Mouse (Mus musculus): ENCODE measurements around the gene Gm49353. TPM values are rescaled to one million over a fixed set of nuclear protein-coding genes. Genes with fewer than 3 reads are reported as not detected.

The Gm49353 gene
- total RNA-seq (2021), result not detected
- long read RNA-seq, experiment 1, result 0 reads
- long read RNA-seq, experiment 2, result 0 reads

GRCm38 (mm10) chr10:29198642-29199041 lies at the start of gene Gm49353:
Gene Gm49353 (plus strand): TSS chr10:29198954.
- DNase-seq (ENCODE audit: low spot score), result no peak

GRCm38 (mm10) chr10:29155304-29155703 lies 43.5 kb upstream of the Gm49353 start:
- no peak for DNase-seq (ENCODE audit: low spot score)

GRCm38 (mm10) chr10:29161664-29162063 lies 37.1 kb upstream of the Gm49353 start:
- DNase-seq (ENCODE audit: low spot score), result no peak

- no peak for DNase-seq (ENCODE audit: low spot score)
These were observed 25.0 kb upstream of the Gm49353 start for GRCm38 (mm10) chr10:29173778-29174177.

- DNase-seq (ENCODE audit: low spot score), result no peak
These were observed 23.1 kb upstream of the Gm49353 start for GRCm38 (mm10) chr10:29175656-29176055.

GRCm38 (mm10) chr10:29176881-29177280 lies 21.9 kb upstream of the Gm49353 start:
- no peak for DNase-seq (ENCODE audit: low spot score)

- DNase-seq (ENCODE audit: low spot score), result no peak
These were observed 20.8 kb upstream of the Gm49353 start for GRCm38 (mm10) chr10:29178003-29178402.

GRCm38 (mm10) chr10:29180210-29180609 lies 18.5 kb upstream of the Gm49353 start:
- DNase-seq (ENCODE audit: low spot score), result no peak

GRCm38 (mm10) chr10:29181046-29181445 lies 17.7 kb upstream of the Gm49353 start:
- DNase-seq (ENCODE audit: low spot score), result no peak

GRCm38 (mm10) chr10:29193769-29194168 lies 5.0 kb upstream of the Gm49353 start:
- no peak for DNase-seq (ENCODE audit: low spot score)

- DNase-seq (ENCODE audit: low spot score), result no peak
These were observed 1.9 kb upstream of the Gm49353 start for GRCm38 (mm10) chr10:29196811-29197210.

- no peak for DNase-seq (ENCODE audit: low spot score)
These were observed 1.1 kb downstream of the Gm49353 start for GRCm38 (mm10) chr10:29199835-29200234.

- DNase-seq (ENCODE audit: low spot score), result no peak
These were observed 1.9 kb downstream of the Gm49353 start for GRCm38 (mm10) chr10:29200609-29201008.

GRCm38 (mm10) chr10:29206730-29207129 lies 8.0 kb downstream of the Gm49353 start:
- DNase-seq (ENCODE audit: low spot score), result peak; percentile 55

- DNase-seq (ENCODE audit: low spot score), result peak; percentile 49
These were observed 10.0 kb downstream of the Gm49353 start for GRCm38 (mm10) chr10:29208735-29209134.

- peak; percentile 88 for DNase-seq (ENCODE audit: low spot score)
These were observed 12.7 kb downstream of the Gm49353 start, which contains the start of gene 9330159F19Rik for GRCm38 (mm10) chr10:29211453-29211852. Gene 9330159F19Rik (plus strand): TSS chr10:29211606.

- DNase-seq (ENCODE audit: low spot score), result peak; percentile 57
These were observed 14.9 kb downstream of the Gm49353 start for GRCm38 (mm10) chr10:29213534-29214100.

GRCm38 (mm10) chr10:29216957-29217356 lies 18.2 kb downstream of the Gm49353 start:
- no peak for DNase-seq (ENCODE audit: low spot score)

- no peak for DNase-seq (ENCODE audit: low spot score)
These were observed 18.7 kb downstream of the Gm49353 start for GRCm38 (mm10) chr10:29217451-29217850.

- no peak for DNase-seq (ENCODE audit: low spot score)
These were observed 26.6 kb downstream of the Gm49353 start for GRCm38 (mm10) chr10:29225329-29225728.

- no peak for DNase-seq (ENCODE audit: low spot score)
These were observed 32.5 kb downstream of the Gm49353 start for GRCm38 (mm10) chr10:29231208-29231607.
